Mouse (Mus musculus): ENCODE data around the gene Gprc5a.

The Gprc5a gene

DNA sequence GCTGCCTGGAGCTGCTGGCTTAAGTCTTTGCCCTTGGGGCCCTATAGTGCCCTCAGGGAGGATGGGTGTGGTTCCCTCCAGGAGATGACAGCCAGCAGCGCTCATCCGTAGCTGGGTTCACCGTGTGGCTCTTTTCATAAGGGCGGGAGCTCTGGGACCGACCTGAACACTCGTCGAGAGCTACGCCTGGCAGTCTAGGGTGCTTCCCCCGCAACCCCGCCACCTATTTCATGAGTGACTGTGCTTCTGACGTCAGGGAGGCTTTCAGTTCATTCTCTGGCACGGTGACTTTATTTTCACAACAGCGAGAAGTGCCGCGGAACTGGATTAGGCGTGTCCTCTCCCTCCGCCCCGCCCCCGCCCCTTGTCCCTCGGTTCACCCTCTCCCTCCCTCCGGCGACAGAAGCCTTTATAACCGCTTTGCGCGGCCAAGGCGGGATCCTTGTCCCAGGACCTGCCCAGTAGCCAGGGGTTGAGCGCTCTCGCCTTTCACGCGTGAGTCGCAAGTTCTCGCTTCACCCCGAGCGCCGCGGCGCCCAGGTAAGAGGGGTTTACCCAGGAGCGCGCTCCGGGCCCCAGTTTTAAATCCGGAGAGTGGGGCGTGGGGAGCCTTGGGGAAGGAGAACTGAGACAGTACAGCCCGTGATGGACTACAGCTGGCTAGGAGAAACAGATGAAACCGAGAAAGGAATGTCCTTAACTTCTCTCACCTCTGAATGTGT is at the start of gene Gprc5a:
Gprc5a (plus strand) TSS at position 416 of the 722 bp plus-strand sequence.
- peak; percentile 35 to 38 for DNase-seq (ENCODE audit: low read depth in 2 of 2, low spot score in 2 of 2)

GRCm38 (mm10) chr6:135017211-135017610 is 48.2 kb upstream of the Gprc5a start:
- DNase-seq (ENCODE audit: low read depth in 2 of 2, low spot score in 2 of 2): no peak

GRCm38 (mm10) chr6:135019564-135019963 is 45.9 kb upstream of the Gprc5a start:
- DNase-seq (ENCODE audit: low read depth in 2 of 2, low spot score in 2 of 2): no peak

DNA sequence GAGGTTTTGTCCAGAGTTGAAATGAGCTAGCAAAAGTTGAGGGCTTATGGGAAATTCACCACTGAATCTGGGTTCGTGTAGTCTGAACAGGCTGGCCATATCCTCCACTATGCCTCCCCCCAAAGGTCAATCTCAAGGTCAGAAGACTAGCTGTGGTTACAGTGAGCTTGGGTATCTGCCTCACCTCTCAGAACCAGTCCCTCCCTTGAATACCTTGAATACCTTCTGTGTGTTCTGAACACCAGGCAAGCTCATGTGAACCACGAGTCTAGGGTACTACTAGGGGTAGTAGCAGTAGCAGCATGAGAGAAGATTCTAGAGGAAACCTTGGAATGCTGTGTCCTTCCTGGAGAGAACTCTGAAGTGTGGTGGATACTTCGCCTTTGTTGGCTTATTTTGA is 43.8 kb upstream of the Gprc5a start:
- DNase-seq (ENCODE audit: low read depth in 2 of 2, low spot score in 2 of 2): no peak

DNA sequence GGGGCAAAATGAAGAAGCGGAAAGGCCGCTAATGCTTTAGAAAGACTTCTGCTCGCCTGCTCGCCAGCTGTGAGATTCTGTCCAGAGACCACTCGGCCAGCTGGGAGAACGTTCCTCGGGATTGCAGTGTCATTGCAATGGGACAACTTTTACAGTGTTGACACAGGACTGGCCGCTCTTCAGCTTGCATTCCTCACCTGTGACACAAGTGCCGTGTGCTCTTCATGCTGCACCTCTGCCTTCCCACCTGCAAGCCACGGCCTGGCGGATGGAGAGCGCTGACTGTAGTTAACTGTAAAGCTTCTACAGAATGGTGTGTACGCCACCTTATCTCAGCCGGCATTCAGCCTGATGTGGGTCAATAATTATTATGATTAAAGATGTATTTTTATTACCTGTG is 42.1 kb upstream of the Gprc5a start:
- no peak for DNase-seq (ENCODE audit: low read depth in 2 of 2, low spot score in 2 of 2)

- no peak for DNase-seq (ENCODE audit: low read depth in 2 of 2, low spot score in 2 of 2)
Observed at GRCm38 (mm10) chr6:135024781-135025420, 40.5 kb upstream of the Gprc5a start.

GRCm38 (mm10) chr6:135026232-135026631 is 39.2 kb upstream of the Gprc5a start:
- peak in 1 of 2 experiments; percentile 12 for DNase-seq (ENCODE audit: low read depth in 2 of 2, low spot score in 2 of 2)

DNA sequence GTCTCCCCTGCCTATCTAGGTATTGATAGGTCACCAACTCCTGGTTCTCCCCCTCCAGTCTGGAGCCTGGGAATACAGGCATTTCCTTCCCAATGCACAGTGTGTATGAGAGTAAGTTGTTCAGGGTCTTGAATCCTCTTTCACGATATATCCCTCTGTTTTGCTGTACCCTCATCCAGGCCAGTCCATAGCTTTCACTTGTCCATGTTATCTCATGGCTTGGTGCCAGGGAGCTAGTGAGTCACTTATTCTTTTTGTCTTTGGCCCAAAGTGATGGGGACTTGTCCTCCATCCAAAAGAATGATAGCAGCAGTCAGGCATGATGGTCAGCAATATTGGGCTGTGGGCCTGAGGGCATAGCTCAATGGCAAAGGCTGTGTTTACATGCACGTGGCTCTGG is 38.7 kb upstream of the Gprc5a start:
- no peak for DNase-seq (ENCODE audit: low read depth in 2 of 2, low spot score in 2 of 2)

DNA sequence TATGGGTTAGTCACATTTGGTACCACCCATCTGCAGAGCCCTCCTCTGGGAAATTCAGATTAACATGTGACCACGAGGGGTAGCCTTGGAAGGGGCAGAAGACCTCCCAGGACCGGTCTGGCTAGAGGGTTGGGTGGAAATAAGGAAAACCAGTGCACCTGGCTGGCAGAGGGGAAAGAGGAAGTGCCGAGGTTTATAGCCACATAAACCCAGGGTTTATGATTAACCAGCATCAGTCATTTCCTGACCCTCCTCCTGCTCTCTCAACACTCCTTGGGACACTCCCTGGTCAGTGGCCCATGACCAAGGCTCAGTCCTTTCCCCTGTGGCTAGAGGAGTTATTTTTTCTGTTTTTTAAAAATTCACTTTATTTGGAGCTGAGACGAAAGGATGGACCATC is 36.2 kb upstream of the Gprc5a start:
- DNase-seq (ENCODE audit: low read depth in 2 of 2, low spot score in 2 of 2): no peak

GRCm38 (mm10) chr6:135038674-135039073 is 26.8 kb upstream of the Gprc5a start:
- no peak for DNase-seq (ENCODE audit: low read depth in 2 of 2, low spot score in 2 of 2)

DNA sequence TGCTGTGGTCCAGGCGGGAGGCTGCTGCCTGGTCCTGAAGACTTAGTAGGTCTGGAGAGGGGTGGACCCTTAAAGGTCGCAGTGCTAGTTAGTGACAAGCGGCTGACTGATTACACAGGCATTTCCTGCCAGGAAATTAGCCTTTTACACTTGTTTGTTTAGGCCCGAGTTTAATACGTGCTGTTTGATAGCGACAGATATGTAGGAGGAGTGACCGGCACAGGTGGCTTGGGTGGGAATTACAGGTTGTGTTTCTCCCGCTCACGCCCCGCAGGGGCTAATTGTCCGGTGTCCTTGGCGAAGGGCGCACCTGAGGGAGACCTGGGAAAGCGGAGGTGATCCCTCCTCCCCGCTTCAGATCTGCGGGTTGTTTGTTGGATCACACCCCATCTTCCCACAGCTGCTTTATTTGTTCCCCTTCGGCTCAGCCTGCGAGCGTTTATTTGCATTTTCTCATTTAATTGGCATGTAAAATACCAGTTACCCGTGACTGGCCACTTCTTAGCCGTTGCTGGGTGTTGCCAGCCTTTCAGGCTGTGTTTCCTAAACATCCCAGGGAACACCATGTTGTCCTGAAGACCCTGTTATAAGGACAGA is 25.1 kb upstream of the Gprc5a start:
- DNase-seq (ENCODE audit: low read depth in 2 of 2, low spot score in 2 of 2): no peak

DNA sequence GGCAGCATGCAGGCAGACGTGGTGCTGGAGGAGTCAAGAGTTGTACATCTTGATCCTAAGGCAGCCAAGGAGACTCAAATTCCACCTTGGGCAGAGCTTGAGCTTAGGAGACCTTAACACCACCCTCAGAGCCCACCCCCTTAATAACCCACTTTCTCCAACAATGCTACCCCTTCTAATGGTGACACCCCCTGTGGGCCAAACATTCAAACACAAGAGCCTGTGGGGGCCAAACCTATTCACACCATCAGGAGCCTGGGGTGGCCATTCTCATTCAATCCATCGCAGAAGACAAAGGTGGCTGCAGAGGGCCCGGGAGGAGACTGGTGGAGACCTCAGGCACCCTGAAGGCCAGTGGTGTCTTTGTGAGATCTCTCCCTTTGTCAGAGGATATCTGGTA is 23.5 kb upstream of the Gprc5a start:
- DNase-seq (ENCODE audit: low read depth in 2 of 2, low spot score in 2 of 2): no peak

DNA sequence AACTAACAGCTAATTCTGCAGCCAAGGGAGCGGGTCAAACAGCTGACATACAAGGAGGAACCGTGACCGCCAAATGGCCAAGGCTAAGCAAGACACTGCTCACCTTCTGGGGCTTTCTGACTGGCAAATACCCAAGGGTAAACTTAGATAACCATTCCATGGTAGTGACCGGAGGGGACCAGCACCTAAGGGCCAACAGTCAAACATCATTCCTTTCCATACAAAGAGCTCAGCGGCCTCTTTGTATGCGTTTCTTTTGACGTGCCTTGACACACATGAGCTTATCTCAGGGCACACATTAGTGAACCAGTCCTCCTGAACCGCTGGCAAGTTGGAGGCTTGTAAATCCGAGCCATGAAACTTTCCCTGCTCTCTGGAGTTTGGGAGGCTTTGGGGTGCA is 18.2 kb upstream of the Gprc5a start:
- no peak for DNase-seq (ENCODE audit: low read depth in 2 of 2, low spot score in 2 of 2)

GRCm38 (mm10) chr6:135048509-135048908 is 16.9 kb upstream of the Gprc5a start:
- DNase-seq (ENCODE audit: low read depth in 2 of 2, low spot score in 2 of 2): no peak

GRCm38 (mm10) chr6:135048956-135049355 is 16.5 kb upstream of the Gprc5a start:
- DNase-seq (ENCODE audit: low read depth in 2 of 2, low spot score in 2 of 2): no peak

- no peak for DNase-seq (ENCODE audit: low read depth in 2 of 2, low spot score in 2 of 2)
Observed at GRCm38 (mm10) chr6:135053789-135054188, 11.7 kb upstream of the Gprc5a start.

- no peak for DNase-seq (ENCODE audit: low read depth in 2 of 2, low spot score in 2 of 2)
Observed at GRCm38 (mm10) chr6:135055882-135056281, 9.6 kb upstream of the Gprc5a start.

GRCm38 (mm10) chr6:135060728-135061127 is 4.7 kb upstream of the Gprc5a start:
- DNase-seq (ENCODE audit: low read depth in 2 of 2, low spot score in 2 of 2): no peak

DNA sequence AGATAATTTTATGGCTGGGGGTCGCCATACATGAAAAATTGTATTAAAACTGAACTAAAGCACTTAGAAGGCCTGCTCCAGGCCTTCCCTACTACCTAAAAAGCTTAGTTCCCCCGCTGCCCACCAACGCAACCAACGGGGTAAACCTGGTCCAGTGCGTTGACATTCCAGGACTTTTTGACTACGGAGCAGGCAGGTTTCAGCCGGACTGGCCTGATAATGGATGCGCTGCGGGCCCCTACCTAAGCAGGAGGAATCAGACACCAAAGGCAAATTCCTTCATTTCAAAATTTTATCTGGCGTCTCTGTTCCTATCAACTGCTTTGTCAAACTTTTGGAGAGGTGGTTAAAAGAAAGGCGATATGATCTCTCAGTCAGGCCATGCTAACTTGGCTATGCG is 830 bp upstream of the Gprc5a start:
- no peak for DNase-seq (ENCODE audit: low read depth in 2 of 2, low spot score in 2 of 2)

DNA sequence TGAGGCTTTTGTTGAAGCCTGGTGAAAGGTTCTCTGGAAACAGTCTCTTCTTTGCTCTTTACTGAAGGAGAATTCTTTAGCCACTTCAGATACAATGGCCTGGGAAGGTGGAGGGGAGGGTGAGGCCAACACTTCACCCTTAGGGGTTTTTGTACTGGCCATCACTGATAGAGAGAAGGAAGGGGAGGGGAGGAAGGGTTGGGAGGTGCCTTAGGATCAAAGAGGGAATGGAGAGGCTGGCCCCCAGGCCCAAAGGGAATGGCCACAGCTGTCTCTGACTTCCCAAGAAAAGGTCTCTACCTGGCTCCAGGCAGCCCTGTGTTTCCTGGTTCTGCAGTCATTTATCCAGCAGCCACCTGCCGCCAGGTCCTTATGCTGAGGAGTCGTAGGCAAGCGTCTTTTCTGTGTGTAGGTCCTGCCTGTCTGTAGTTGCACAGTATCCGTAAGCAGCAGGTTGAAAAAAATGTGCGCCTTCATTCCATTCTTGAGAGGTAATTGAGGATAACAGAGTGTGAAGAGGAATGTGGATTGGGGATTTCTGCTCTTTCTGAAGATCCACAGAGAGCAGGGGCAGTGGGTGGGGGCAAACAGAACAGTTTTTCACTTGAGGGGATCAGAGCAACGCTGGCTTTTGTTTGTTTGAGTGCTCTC is 1.5 kb downstream of the Gprc5a start:
- DNase-seq (ENCODE audit: low read depth in 2 of 2, low spot score in 2 of 2): no peak

DNA sequence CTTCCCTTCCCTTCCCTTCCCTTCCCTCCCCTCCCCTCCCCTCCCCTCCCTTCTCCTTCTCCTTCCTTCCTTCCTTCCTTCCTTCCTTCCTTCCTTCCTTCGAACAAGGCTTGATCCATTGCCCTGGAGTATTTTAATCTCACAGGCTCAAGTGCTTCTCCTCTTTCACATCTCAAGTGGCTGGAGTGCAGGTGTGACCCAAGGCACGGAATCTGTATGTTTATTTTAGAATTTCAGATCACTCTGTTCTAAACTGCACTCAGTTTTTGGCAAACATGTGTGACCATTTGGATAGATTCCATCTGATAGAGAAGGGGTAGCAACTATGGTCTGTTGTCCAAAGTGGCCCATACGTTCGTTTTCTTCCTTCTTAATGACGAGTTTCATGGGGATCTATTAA is 2.8 kb downstream of the Gprc5a start:
- no peak for DNase-seq (ENCODE audit: low read depth in 2 of 2, low spot score in 2 of 2)

DNA sequence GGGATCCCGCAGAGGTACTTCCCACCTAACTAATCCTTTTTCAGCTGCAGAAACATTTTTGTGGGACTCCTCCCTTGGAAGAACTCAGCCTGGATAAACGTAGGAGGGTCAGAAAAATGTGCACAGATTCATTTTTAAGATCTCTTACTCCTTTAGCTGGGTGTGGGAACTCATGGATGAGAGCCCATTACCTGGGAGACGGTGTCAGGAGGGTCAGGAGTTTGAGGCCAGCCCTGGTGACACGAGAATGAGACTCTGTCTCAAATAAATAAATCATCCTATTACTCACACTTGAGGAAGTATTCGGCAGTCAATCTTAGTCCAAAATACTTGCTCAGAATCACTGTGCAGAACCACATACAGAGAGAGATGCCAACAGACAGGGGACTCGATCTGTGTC is 4.4 kb downstream of the Gprc5a start:
- DNase-seq (ENCODE audit: low read depth in 2 of 2, low spot score in 2 of 2): no peak
